Mouse (Mus musculus) cerebellum, adult 2 months (tissue): ENCODE measurements around the gene Fam129b. TPM values are rescaled to one million over a fixed set of nuclear protein-coding genes. Genes with fewer than 3 reads are reported as not detected.
"Not testable (repeated sequence)": the region's sequence is repeated elsewhere in the genome, so short reads cannot be mapped to it uniquely, and the experiment has no call there.

ENCODE experiments used
- DNase-seq, 2 experiments: peaks; one replicate each; pipeline ENCODE4 v3.0.0; 2021
- H3K27ac ChIP-seq: fragments of 200-500 bp; 2 replicates; pipeline ENCODE4 v1.5.1; 2012; ENCODE audit warnings: low read length, control low read depth, inconsistent platforms; ENCODE audit not compliant: insufficient read depth
- H3K27me3 ChIP-seq: fragments of 200-500 bp; 2 replicates; pipeline ENCODE4 v1.6.1; 2012; ENCODE audit warnings: inconsistent platforms, mild to moderate bottlenecking, low read length, moderate library complexity; ENCODE audit not compliant: control insufficient read depth, insufficient read depth
- H3K4me1 ChIP-seq: fragments of 200-500 bp; 2 replicates; pipeline ENCODE4 v1.6.1; 2011; ENCODE audit warnings: low read length; ENCODE audit not compliant: control insufficient read depth, insufficient read depth
- H3K4me3 ChIP-seq: fragments of 200-500 bp; replicated peaks from 2 replicates; pipeline ENCODE3; 2011; ENCODE audit warnings: mild to moderate bottlenecking, low read depth, low read length, control low read depth; ENCODE audit not compliant: insufficient read depth
- CTCF ChIP-seq: fragments of 200-500 bp; IDR thresholded peaks from 2 replicates; pipeline ENCODE4 v1.5.1; 2011; ENCODE audit warnings: low read depth, mild to moderate bottlenecking, control low read depth, low read length, moderate library complexity, borderline replicate concordance; ENCODE audit not compliant: insufficient read depth
- POLR2A ChIP-seq: fragments of 200-500 bp; IDR thresholded peaks from 2 replicates; pipeline ENCODE4 v1.6.1; 2011; ENCODE audit warnings: low read length, control low read depth, borderline replicate concordance; ENCODE audit not compliant: insufficient read depth
- WGBS: fragments of 180-500 bp; shearing (Covaris S2); methylation state at CpG from one replicate; pipeline ENCODE4 v1.1.7; 2018; 5-methylcytosine and 5-hydroxymethylcytosine counted together
- polyA plus RNA-seq: library from polyadenylated mRNA; depleted of rRNA; stranded (reverse); fragments of >200 nt; gene quantifications from 2 replicates; pipeline ENCODE4 v1.2.3, GENCODE M21; 2012

Fam129b gene
- polyA plus RNA-seq, 1 experiment = 24.5 TPM

DNA sequence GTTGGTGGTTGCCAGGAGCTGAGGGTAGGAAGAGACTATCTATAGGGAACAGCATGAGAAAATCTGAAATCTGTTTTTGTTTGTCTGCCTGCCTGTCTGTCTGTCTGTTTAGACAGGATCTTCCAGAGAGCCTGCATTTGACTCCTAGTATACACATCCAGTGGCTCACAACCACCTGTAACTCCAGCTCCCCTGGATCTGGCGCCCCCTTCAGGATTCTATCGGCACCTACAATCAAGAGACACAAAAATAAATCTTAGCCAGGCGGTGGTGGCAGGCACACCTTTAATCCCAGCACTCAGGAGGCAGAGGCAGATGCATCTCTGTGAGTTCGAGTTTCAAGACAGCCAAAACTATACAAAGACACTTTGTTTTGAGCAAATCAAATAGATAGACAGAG is 33.4 kb upstream of the Fam129b start:
- peak; percentile 48; the same call in 1 of the 2 replicates for TF ChIP-seq CTCF
- no peak for TF ChIP-seq POLR2A
- Histone ChIP-seq H3K27me3 (no peaks in the 10 kb centered on the region), H3K4me1 (peaks cover 43% of the 10 kb centered on the region), H3K4me3 (no peak overlapping the region), H3K27ac (no peak overlapping the region)
- peak in 1 of 2 experiments; percentile 35 for DNase-seq
- 27% methylated on average over 4 of the region's 4 CpGs for WGBS

GRCm38 (mm10) chr2:32845572-32846100 is 30.3 kb upstream of the Fam129b start:
- no peak for TF ChIP-seq CTCF
- TF ChIP-seq POLR2A = no peak
- peak in 1 of 2 experiments; percentile 14 for DNase-seq
- peak overlapping the region; percentile 98 for H3K27ac ChIP-seq
- no peaks in the 10 kb centered on the region for H3K27me3 ChIP-seq
- peak overlapping the region; percentile 97 for H3K4me3 ChIP-seq
- H3K4me1 ChIP-seq = peaks cover 14% of the 10 kb centered on the region
- 2% methylated on average over 12 of the region's 12 CpGs for WGBS

GRCm38 (mm10) chr2:32846101-32846804 is 29.7 kb upstream of the Fam129b start:
- WGBS = under 1% methylated on average over 33 of the region's 33 CpGs
- H3K4me1 ChIP-seq = peaks cover 12% of the 10 kb centered on the region
- H3K27me3 ChIP-seq = no peaks in the 10 kb centered on the region
- peak; percentile 87 to 89 for DNase-seq
- peak overlapping the region; percentile 98 for H3K27ac ChIP-seq
- peak; percentile 63 for TF ChIP-seq POLR2A
- TF ChIP-seq CTCF = no peak
- peak overlapping the region; percentile 97 for H3K4me3 ChIP-seq

- Histone ChIP-seq H3K4me3 (peak within 1 kb of the TSS; percentile 97), H3K27ac (peak within 1 kb of the TSS; percentile 98), H3K4me1 (peaks cover 10% of the 10 kb centered on the region), H3K27me3 (no peaks in the 10 kb centered on the region)
- DNase-seq = peak; percentile 90 to 96
- TF ChIP-seq POLR2A = peak; percentile 88
- no peak for TF ChIP-seq CTCF
- WGBS = under 1% methylated on average over 76 of the region's 78 CpGs
Measured at GRCm38 (mm10) chr2:32846805-32847467, 29.0 kb upstream of the Fam129b start, which contains the start of gene Stxbp1. TSS of gene Stxbp1 (minus strand) at chr2:32847245.

- Histone ChIP-seq H3K4me3 (peak overlapping the region; percentile 29), H3K27ac (no peak overlapping the region; the same call in 1 of the 2 replicates), H3K27me3 (no peaks in the 10 kb centered on the region), H3K4me1 (peaks cover 9% of the 10 kb centered on the region)
- 50% methylated on average over 6 of the region's 6 CpGs for WGBS
- no peak for DNase-seq
- TF ChIP-seq CTCF (no peak), POLR2A (no peak)
Measured at GRCm38 (mm10) chr2:32847468-32847821, 28.5 kb upstream of the Fam129b start.

DNA sequence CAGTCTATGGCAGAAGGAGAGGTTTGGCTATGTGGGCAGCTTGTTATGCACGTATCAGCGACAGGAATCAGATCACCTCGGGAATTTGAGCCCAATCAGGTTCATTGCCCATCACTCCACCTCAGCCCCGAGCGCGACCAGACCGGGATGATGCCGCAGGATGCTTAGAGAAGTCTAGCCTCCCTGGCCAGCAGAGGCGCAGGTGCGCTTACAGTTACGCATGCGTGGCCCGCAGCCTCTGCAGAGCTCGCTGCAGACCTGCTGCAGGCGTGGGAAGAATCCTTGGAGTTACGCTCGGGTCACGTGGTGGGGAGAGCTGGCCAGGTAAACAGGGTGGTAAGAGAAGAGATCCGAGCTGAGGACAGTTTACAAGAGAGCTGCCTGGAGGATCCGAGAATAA is 23.8 kb upstream of the Fam129b start:
- no peaks in the 10 kb centered on the region for H3K27me3 ChIP-seq
- TF ChIP-seq CTCF (peak; percentile 62), POLR2A (peak; percentile 86)
- 1% methylated on average over 20 of the region's 20 CpGs for whole genome bisulfite sequencing
- peak; percentile 91 to 93 for DNase-seq
- H3K4me3 ChIP-seq = peak overlapping the region; percentile 46
- peak overlapping the region; percentile 61 for H3K27ac ChIP-seq
- H3K4me1 ChIP-seq = 0 out of 2 replicates have a peak, but pooled peaks cover 3% of the 10 kb centered on the region

- H3K27ac ChIP-seq, H3K27me3 ChIP-seq, H3K4me1 ChIP-seq, DNase-seq, H3K4me3 ChIP-seq: not testable (repeated sequence)
- 67% methylated on average over 4 of the region's 4 CpGs for WGBS
Measured at GRCm38 (mm10) chr2:32853716-32854115, 22.2 kb upstream of the Fam129b start.
